Mouse (Mus musculus): Measurements from ENCODE around the gene Gm21958. TPM values are rescaled to one million over a fixed set of nuclear protein-coding genes. Genes with fewer than 3 reads are reported as not detected.
A peak's percentile ranks its signal among the peaks of the same experiment; 100 is the strongest.

Gene Gm21958
- polyA plus RNA-seq, 1 experiment from 2014 or later: 0.43 TPM

- 0 out of 2 replicates have a peak, but pooled peaks have one; percentile 53 for ATAC-seq
- WGBS: 54% methylated on average over 13 of the region's 13 CpGs
- no peaks in the 10 kb centered on the region for H3K4me1 ChIP-seq (replicated peaks)
- H3K27ac ChIP-seq: no peak overlapping the region
- H3K4me2 ChIP-seq (replicated peaks): no peak overlapping the region
- H3K27me3 ChIP-seq: no peaks in the 10 kb centered on the region
- no peak overlapping the region for H3K9ac ChIP-seq (replicated peaks)
- H3K9me3 ChIP-seq: no peaks in the 10 kb centered on the region
- no peaks in the 10 kb centered on the region for H3K36me3 ChIP-seq
- no peak overlapping the region for H3K4me3 ChIP-seq (replicated peaks)
These were observed 41.3 kb downstream of the Gm21958 start for GRCm38 (mm10) chr3:54672557-54673529.

DNA sequence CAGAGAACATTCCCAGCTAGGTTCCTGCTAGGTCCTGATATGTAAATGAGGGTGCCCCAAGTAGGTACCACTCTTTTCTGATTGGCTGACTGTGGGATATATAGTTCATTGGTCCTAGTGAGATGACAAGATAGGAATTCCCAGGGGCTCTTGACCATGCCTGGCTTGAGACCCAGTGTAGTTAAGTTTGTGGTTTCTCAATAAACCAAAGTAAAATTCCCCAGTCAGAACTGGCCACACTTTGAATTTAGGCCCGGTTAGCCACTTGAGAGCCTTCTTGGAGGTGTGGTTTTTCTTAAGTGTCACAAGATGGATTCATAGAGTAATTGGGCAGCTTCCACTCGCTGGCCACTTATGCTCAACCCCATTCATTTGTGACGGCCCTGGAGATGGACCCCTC, 42.0 kb downstream of the Gm21958 start:
- H3K27me3 ChIP-seq: no peaks in the 10 kb centered on the region
- H3K9ac ChIP-seq (replicated peaks): no peak overlapping the region
- WGBS: 75% methylated on average over 3 of the region's 3 CpGs
- no peak for ATAC-seq
- H3K9me3 ChIP-seq: no peaks in the 10 kb centered on the region
- no peaks in the 10 kb centered on the region for H3K4me1 ChIP-seq (replicated peaks)
- no peak overlapping the region for H3K4me2 ChIP-seq (replicated peaks)
- no peak overlapping the region for H3K27ac ChIP-seq
- no peaks in the 10 kb centered on the region for H3K36me3 ChIP-seq
- H3K4me3 ChIP-seq (replicated peaks): no peak overlapping the region

- ATAC-seq: no peak
- no peak overlapping the region for H3K4me3 ChIP-seq (replicated peaks)
- H3K27me3 ChIP-seq: no peaks in the 10 kb centered on the region
- H3K4me2 ChIP-seq (replicated peaks): no peak overlapping the region
- H3K4me1 ChIP-seq (replicated peaks): no peaks in the 10 kb centered on the region
- 80% methylated on average over 6 of the region's 6 CpGs for WGBS
- no peaks in the 10 kb centered on the region for H3K36me3 ChIP-seq
- H3K9ac ChIP-seq (replicated peaks): no peak overlapping the region
- no peaks in the 10 kb centered on the region for H3K9me3 ChIP-seq
- H3K27ac ChIP-seq: no peak overlapping the region
These were observed 44.6 kb downstream of the Gm21958 start for GRCm38 (mm10) chr3:54669559-54669958.

DNA sequence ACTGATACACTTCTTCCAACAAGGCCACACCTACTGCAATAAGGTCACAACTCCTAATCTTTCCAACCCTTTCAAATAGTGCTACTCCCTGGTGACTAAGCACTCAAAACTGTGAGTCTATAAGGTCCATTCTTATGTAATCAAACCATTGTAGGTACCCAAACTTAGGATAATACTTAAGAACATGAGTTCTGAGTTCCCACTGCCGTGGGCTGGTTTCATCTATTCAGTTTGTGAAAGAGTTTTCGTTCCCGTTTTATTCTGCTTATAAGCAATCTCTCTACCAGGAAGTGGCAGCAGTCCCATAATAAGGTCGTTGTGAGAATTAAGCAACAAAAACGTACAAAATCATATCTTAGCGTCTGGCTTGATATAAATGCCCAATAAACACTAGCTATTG, 45.4 kb downstream of the Gm21958 start:
- H3K27ac ChIP-seq: no peak overlapping the region
- H3K9me3 ChIP-seq: no peaks in the 10 kb centered on the region
- H3K4me3 ChIP-seq (replicated peaks): no peak overlapping the region
- 87% methylated on average over 6 of the region's 6 CpGs for WGBS
- no peak overlapping the region for H3K9ac ChIP-seq (replicated peaks)
- no peak for ATAC-seq
- no peaks in the 10 kb centered on the region for H3K4me1 ChIP-seq (replicated peaks)
- H3K27me3 ChIP-seq: no peaks in the 10 kb centered on the region
- H3K36me3 ChIP-seq: no peaks in the 10 kb centered on the region
- no peak overlapping the region for H3K4me2 ChIP-seq (replicated peaks)

GRCm38 (mm10) chr3:54668141-54668540, 46.0 kb downstream of the Gm21958 start:
- H3K27me3 ChIP-seq: no peaks in the 10 kb centered on the region
- no peaks in the 10 kb centered on the region for H3K4me1 ChIP-seq (replicated peaks)
- ATAC-seq: no peak
- H3K36me3 ChIP-seq: no peaks in the 10 kb centered on the region
- no peaks in the 10 kb centered on the region for H3K9me3 ChIP-seq
- 93% methylated on average over 3 of the region's 3 CpGs for WGBS
- H3K4me2 ChIP-seq (replicated peaks): no peak overlapping the region
- H3K9ac ChIP-seq (replicated peaks): no peak overlapping the region
- no peak overlapping the region for H3K4me3 ChIP-seq (replicated peaks)
- H3K27ac ChIP-seq: no peak overlapping the region

Other genes starting within 250 kb of the Gm21958 start
- gene Supt20, start 21.5 kb downstream of the Gm21958 start, polyA plus RNA-seq (2015; fragmentation: Nextera tagmentation; extraction: Ambion mirVana): 97.1 and 103 TPM in 2 replicates
- gene Exosc8, start 21.0 kb upstream of the Gm21958 start, polyA plus RNA-seq (2015; fragmentation: Nextera tagmentation; extraction: Ambion mirVana): 80.9 and 87.2 TPM in 2 replicates
- 43.1 and 50.2 TPM in 2 replicates for gene Alg5, start 21.2 kb upstream of the Gm21958 start, polyA plus RNA-seq (2015; fragmentation: Nextera tagmentation; extraction: Ambion mirVana)
- gene Smad9, start 41.2 kb upstream of the Gm21958 start, polyA plus RNA-seq (2015; fragmentation: Nextera tagmentation; extraction: Ambion mirVana): 0.15 and 0.17 TPM in 2 replicates
- 29.7 and 40.0 TPM in 2 replicates for gene Rfxap, start 93.4 kb upstream of the Gm21958 start, polyA plus RNA-seq (2015; fragmentation: Nextera tagmentation; extraction: Ambion mirVana)
- gene Sertm1, start 201.5 kb upstream of the Gm21958 start, polyA plus RNA-seq (2015; fragmentation: Nextera tagmentation; extraction: Ambion mirVana): 0.54 and 0.81 TPM in 2 replicates